ENCODE assay signal across 21 mouse cellular contexts in genomic region chr9:34760521-34760920, GRCm38 (mm10).
DNase-seq lines count a peak whose midpoint lies in the region; ATAC-seq lines count a peak whose summit lies in the region.
"Had no signal": no experiment of that assay in that cellular context is flagged by ENCODE, and none has a peak within 500 bp of the region (broad histone marks: within the 10 kb centered on the region; RNA-seq: fewer than 3 reads in every experiment).

No protein-coding gene starts in this region.

- H3K4me3 ChIP-seq in forebrain, embryonic 14.5 days (ENCODE audit: low read depth, low read length) = no peak overlapping the region
- H3K4me3 ChIP-seq in forebrain, embryonic 11.5 days (ENCODE audit: low read depth, low read length) = no peak overlapping the region
- H3K4me3 ChIP-seq: left cerebral cortex, adult 2 months; limb, embryonic 12.5 days; liver, embryonic 13.5 days; midbrain, embryonic 15.5 days had no signal

- ATAC-seq in forebrain, embryonic 14.5 days = no peak
- no peak for ATAC-seq in forebrain, embryonic 11.5 days (replicated peaks; ENCODE audit: low FRiP score)
- ATAC-seq: midbrain, embryonic 15.5 days had no signal

- no peaks in the 10 kb centered on the region for H3K36me3 ChIP-seq in forebrain, embryonic 14.5 days (ENCODE audit: control insufficient read depth, insufficient read depth, low read length)
- no peaks in the 10 kb centered on the region for H3K36me3 ChIP-seq in forebrain, embryonic 11.5 days (ENCODE audit: control insufficient read depth, insufficient read depth, low read length)
- H3K36me3 ChIP-seq: limb, embryonic 12.5 days; liver, embryonic 13.5 days; midbrain, embryonic 15.5 days had no signal

- H3K9ac ChIP-seq in forebrain, embryonic 14.5 days (ENCODE audit: low read length) = no peak overlapping the region
- H3K9ac ChIP-seq in forebrain, embryonic 11.5 days (ENCODE audit: low read length) = no peak overlapping the region
- H3K9ac ChIP-seq: hindbrain, embryonic 14.5 days; limb, embryonic 12.5 days; liver, embryonic 13.5 days; midbrain, embryonic 15.5 days had no signal

- no peak overlapping the region for H3K4me2 ChIP-seq in forebrain, embryonic 14.5 days (ENCODE audit: low read length)
- H3K4me2 ChIP-seq in forebrain, embryonic 11.5 days (ENCODE audit: low read depth, low read length, severe bottlenecking) = no peak overlapping the region
- H3K4me2 ChIP-seq: hindbrain, embryonic 14.5 days; limb, embryonic 12.5 days; liver, embryonic 13.5 days; midbrain, embryonic 15.5 days had no signal

- peak; percentile 56 for DNase-seq in forebrain, embryonic 14.5 days (ENCODE audit: low spot score)
- no peak for DNase-seq in forebrain, embryonic 11.5 days (ENCODE audit: low spot score)
- DNase-seq in left cerebral cortex, postnatal 4 days = peak; percentile 31
- no peak for DNase-seq in left cerebral cortex, adult 8-10 months (ENCODE audit: low spot score in 2 of 2)
- DNase-seq in cerebellum, postnatal 10 days = peak; percentile 77 to 79
- DNase-seq in layer of hippocampus, postnatal 36 days = peak; percentile 32 to 44
- DNase-seq in thymus, postnatal 25 days = no peak
- DNase-seq in lung, postnatal 25 days (ENCODE audit: low spot score) = no peak
- DNase-seq: adrenal gland, adult 2 months; embryo, embryonic 11 days; gastrocnemius, postnatal 10 days; heart, adult 18-20 months; kidney, adult 11 months; kidney, postnatal 14 days; liver, embryonic 13.5 days; retina, postnatal 1 day; thymus, adult 18-20 months had no signal

- H3K27ac ChIP-seq in forebrain, embryonic 14.5 days (ENCODE audit: low read depth, low read length) = 0 out of 2 replicates have a peak overlapping the region, but pooled peaks have one; percentile 15
- H3K27ac ChIP-seq in forebrain, embryonic 11.5 days (ENCODE audit: low read depth, low read length) = no peak overlapping the region
- H3K27ac ChIP-seq: hindbrain, embryonic 14.5 days; left cerebral cortex, adult 2 months; limb, embryonic 12.5 days; liver, embryonic 13.5 days; midbrain, embryonic 15.5 days had no signal

- H3K4me1 ChIP-seq in forebrain, embryonic 14.5 days (ENCODE audit: control insufficient read depth, insufficient read depth, low read length) = no peaks in the 10 kb centered on the region
- H3K4me1 ChIP-seq in forebrain, embryonic 11.5 days (replicated peaks; ENCODE audit: control insufficient read depth, insufficient read depth, low read length) = no peaks in the 10 kb centered on the region
- H3K4me1 ChIP-seq: limb, embryonic 12.5 days; liver, embryonic 13.5 days had no signal

- 57% methylated on average over 3 of the region's 3 CpGs for WGBS in forebrain, embryonic 14.5 days
- 56% methylated on average over 3 of the region's 3 CpGs for WGBS in forebrain, embryonic 11.5 days

- H3K27me3 ChIP-seq in forebrain, embryonic 14.5 days (replicated peaks; ENCODE audit: control insufficient read depth, insufficient read depth, low read length) = no peaks in the 10 kb centered on the region
- H3K27me3 ChIP-seq in forebrain, embryonic 11.5 days (ENCODE audit: control insufficient read depth, insufficient read depth, low read length) = no peaks in the 10 kb centered on the region
- H3K27me3 ChIP-seq: limb, embryonic 12.5 days; liver, embryonic 13.5 days; midbrain, embryonic 15.5 days had no signal

- H3K9me3 ChIP-seq in forebrain, embryonic 14.5 days (replicated peaks; ENCODE audit: control insufficient read depth, low read length) = no peaks in the 10 kb centered on the region
- H3K9me3 ChIP-seq in forebrain, embryonic 11.5 days (ENCODE audit: control insufficient read depth, low read length) = no peaks in the 10 kb centered on the region
- H3K9me3 ChIP-seq: limb, embryonic 12.5 days; liver, embryonic 13.5 days; midbrain, embryonic 15.5 days had no signal

- intact Hi-C loops in left cerebral cortex, postnatal 4 days (cut with DNase I) = loop anchor here (10.0 kb wide), 1 partner anchor 254 kb away; no protein-coding TSS in a partner anchor

Comparison
In these comparisons a context has a peak if more than half of its experiments do, and no peak if none do; other contexts are left out.
1. DNase-seq: peak in forebrain, embryonic 14.5 days (single experiment), left cerebral cortex, postnatal 4 days (single experiment), cerebellum, postnatal 10 days (2 of 2) and layer of hippocampus, postnatal 36 days (2 of 2); none in forebrain, embryonic 11.5 days (single experiment), left cerebral cortex, adult 8-10 months (0 of 2), thymus, postnatal 25 days (single experiment) and lung, postnatal 25 days (single experiment).